Mouse (Mus musculus): Measurements from ENCODE around the gene Dnaaf1. TPM values are rescaled to one million over a fixed set of nuclear protein-coding genes. Genes with fewer than 3 reads are reported as not detected.

Dnaaf1 gene
- polyA plus RNA-seq, 2 experiments: 0.06 TPM; not detected in 1

DNA sequence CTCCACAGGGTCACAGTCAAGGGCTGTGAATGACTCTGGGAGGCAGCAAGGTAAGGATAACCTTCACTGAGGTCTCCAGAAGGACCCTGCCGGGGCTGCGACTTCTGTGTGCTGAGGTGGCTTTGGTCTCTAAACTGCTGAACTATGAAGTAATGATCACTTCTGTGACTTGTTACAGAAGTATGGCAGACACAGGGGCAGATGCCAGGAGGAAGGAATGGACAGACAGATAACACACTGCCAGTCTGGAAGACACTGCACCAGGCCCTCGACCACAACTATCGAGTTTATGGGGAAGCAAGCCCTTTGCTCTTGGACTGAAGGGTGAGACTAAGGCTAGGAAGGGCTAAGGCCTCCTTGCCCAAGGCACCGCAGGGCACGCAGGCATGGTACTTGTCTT is 3.9 kb upstream of the Dnaaf1 start:
- ATAC-seq (ENCODE audit: low FRiP score, low read depth) (no peak), DNase-seq (ENCODE audit: low spot score) (no peak)
- H3K27me3 ChIP-seq (ENCODE audit: control insufficient read depth, insufficient read depth, low read length): 0 out of 2 replicates have a peak, but pooled peaks cover 5% of the 10 kb centered on the region
- no peak overlapping the region for H3K4me3 ChIP-seq (replicated peaks; ENCODE audit: low read length)
- H3K27ac ChIP-seq (replicated peaks; ENCODE audit: low read depth, low read length): no peak overlapping the region
- H3K4me2 ChIP-seq (replicated peaks; ENCODE audit: low read depth, low read length, severe bottlenecking): no peak overlapping the region
- H3K9ac ChIP-seq (ENCODE audit: low read depth, low read length, severe bottlenecking): no peak overlapping the region
- H3K9me3 ChIP-seq (ENCODE audit: control insufficient read depth, low read length): no peaks in the 10 kb centered on the region
- H3K36me3 ChIP-seq (ENCODE audit: control insufficient read depth, insufficient read depth, low read length): 0 out of 2 replicates have a peak, but pooled peaks cover 3% of the 10 kb centered on the region
- H3K4me1 ChIP-seq (ENCODE audit: control insufficient read depth, insufficient read depth, low read length): peaks cover 7% of the 10 kb centered on the region; the same call in 1 of the 2 replicates
- no peak for TF ChIP-seq POLR2A (IDR thresholded peaks at IDR 0.05; ENCODE audit: borderline replicate concordance, extremely low read depth, insufficient read depth, insufficient read length)
- WGBS: 92% methylated on average over 6 of the region's 6 CpGs

- Histone ChIP-seq H3K4me1 (ENCODE audit: control insufficient read depth, insufficient read depth, low read length) (peaks cover 7% of the 10 kb centered on the region; the same call in 1 of the 2 replicates), H3K36me3 (ENCODE audit: control insufficient read depth, insufficient read depth, low read length) (0 out of 2 replicates have a peak, but pooled peaks cover 3% of the 10 kb centered on the region), H3K27me3 (ENCODE audit: control insufficient read depth, insufficient read depth, low read length) (0 out of 2 replicates have a peak, but pooled peaks cover 6% of the 10 kb centered on the region), H3K27ac (replicated peaks; ENCODE audit: low read depth, low read length) (no peak overlapping the region), H3K9me3 (ENCODE audit: control insufficient read depth, low read length) (no peaks in the 10 kb centered on the region), H3K4me3 (replicated peaks; ENCODE audit: low read length) (no peak overlapping the region), H3K4me2 (replicated peaks; ENCODE audit: low read depth, low read length, severe bottlenecking) (no peak overlapping the region), H3K9ac (ENCODE audit: low read depth, low read length, severe bottlenecking) (no peak overlapping the region)
- ATAC-seq (ENCODE audit: low FRiP score, low read depth): no peak
- 79% methylated on average over 4 of the region's 4 CpGs for WGBS
- DNase-seq (ENCODE audit: low spot score): no peak
- TF ChIP-seq POLR2A (IDR thresholded peaks at IDR 0.05; ENCODE audit: borderline replicate concordance, extremely low read depth, insufficient read depth, insufficient read length): no peak
Observed at GRCm38 (mm10) chr8:119572411-119572810, 2.6 kb upstream of the Dnaaf1 start.

DNA sequence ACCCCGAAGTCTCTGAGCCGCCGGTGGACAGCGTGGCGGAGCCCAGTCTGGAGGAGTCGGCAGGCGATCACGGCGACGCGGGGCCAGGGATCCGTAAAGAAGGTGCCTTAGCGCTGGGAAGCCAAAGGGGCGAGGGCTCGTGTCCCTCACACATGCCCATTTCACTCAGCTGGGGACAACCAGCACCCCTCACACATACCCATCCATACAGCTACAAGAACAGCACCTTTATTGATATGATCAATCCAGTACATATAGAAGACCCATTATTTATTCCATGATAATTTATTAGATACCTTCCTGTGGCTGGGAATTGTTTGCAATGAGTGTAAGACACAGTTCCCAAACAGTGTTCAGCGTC is 311 bp downstream of the Dnaaf1 start:
- no peak for TF ChIP-seq POLR2A (IDR thresholded peaks at IDR 0.05; ENCODE audit: borderline replicate concordance, extremely low read depth, insufficient read depth, insufficient read length)
- peaks cover 7% of the 10 kb centered on the region; the same call in 1 of the 2 replicates for H3K4me1 ChIP-seq (ENCODE audit: control insufficient read depth, insufficient read depth, low read length)
- peak overlapping the region; percentile 76 for H3K4me3 ChIP-seq (replicated peaks; ENCODE audit: low read length)
- no peaks in the 10 kb centered on the region for H3K36me3 ChIP-seq (ENCODE audit: control insufficient read depth, insufficient read depth, low read length)
- 5% methylated on average over 16 of the region's 16 CpGs for WGBS
- H3K4me2 ChIP-seq (replicated peaks; ENCODE audit: low read depth, low read length, severe bottlenecking): peak overlapping the region; percentile 91
- ATAC-seq (ENCODE audit: low FRiP score, low read depth) (0 out of 2 replicates have a peak, but pooled peaks have one; percentile 1), DNase-seq (ENCODE audit: low spot score) (no peak)
- 0 out of 2 replicates have a peak, but pooled peaks cover 6% of the 10 kb centered on the region for H3K27me3 ChIP-seq (ENCODE audit: control insufficient read depth, insufficient read depth, low read length)
- no peaks in the 10 kb centered on the region for H3K9me3 ChIP-seq (ENCODE audit: control insufficient read depth, low read length)
- H3K27ac ChIP-seq (replicated peaks; ENCODE audit: low read depth, low read length): no peak overlapping the region
- H3K9ac ChIP-seq (ENCODE audit: low read depth, low read length, severe bottlenecking): peak overlapping the region; percentile 8; the same call in 1 of the 2 replicates

- Histone ChIP-seq H3K9me3 (ENCODE audit: control insufficient read depth, low read length) (no peaks in the 10 kb centered on the region), H3K9ac (ENCODE audit: low read depth, low read length, severe bottlenecking) (no peak overlapping the region), H3K4me2 (replicated peaks; ENCODE audit: low read depth, low read length, severe bottlenecking) (no peak overlapping the region), H3K27ac (replicated peaks; ENCODE audit: low read depth, low read length) (no peak overlapping the region), H3K27me3 (ENCODE audit: control insufficient read depth, insufficient read depth, low read length) (0 out of 2 replicates have a peak, but pooled peaks cover 6% of the 10 kb centered on the region), H3K4me1 (ENCODE audit: control insufficient read depth, insufficient read depth, low read length) (peaks cover 3% of the 10 kb centered on the region; the same call in 1 of the 2 replicates), H3K36me3 (ENCODE audit: control insufficient read depth, insufficient read depth, low read length) (no peaks in the 10 kb centered on the region), H3K4me3 (replicated peaks; ENCODE audit: low read length) (no peak overlapping the region)
- WGBS: 32% methylated on average over 13 of the region's 13 CpGs
- DNase-seq (ENCODE audit: low spot score): no peak
- TF ChIP-seq POLR2A (IDR thresholded peaks at IDR 0.05; ENCODE audit: borderline replicate concordance, extremely low read depth, insufficient read depth, insufficient read length): no peak
- ATAC-seq (ENCODE audit: low FRiP score, low read depth): no peak
Observed at GRCm38 (mm10) chr8:119579096-119579495, 4.1 kb downstream of the Dnaaf1 start.

GRCm38 (mm10) chr8:119580441-119581161 is 5.6 kb downstream of the Dnaaf1 start:
- Histone ChIP-seq H3K36me3 (ENCODE audit: control insufficient read depth, insufficient read depth, low read length) (no peaks in the 10 kb centered on the region), H3K27me3 (ENCODE audit: control insufficient read depth, insufficient read depth, low read length) (0 out of 2 replicates have a peak, but pooled peaks cover 6% of the 10 kb centered on the region), H3K9me3 (ENCODE audit: control insufficient read depth, low read length) (no peaks in the 10 kb centered on the region), H3K4me3 (replicated peaks; ENCODE audit: low read length) (no peak overlapping the region), H3K9ac (ENCODE audit: low read depth, low read length, severe bottlenecking) (no peak overlapping the region), H3K27ac (replicated peaks; ENCODE audit: low read depth, low read length) (no peak overlapping the region), H3K4me1 (ENCODE audit: control insufficient read depth, insufficient read depth, low read length) (no peaks in the 10 kb centered on the region), H3K4me2 (replicated peaks; ENCODE audit: low read depth, low read length, severe bottlenecking) (no peak overlapping the region)
- WGBS: 84% methylated on average over 5 of the region's 5 CpGs
- ATAC-seq (ENCODE audit: low FRiP score, low read depth) (no peak), DNase-seq (ENCODE audit: low spot score) (no peak)
- TF ChIP-seq POLR2A (IDR thresholded peaks at IDR 0.05; ENCODE audit: borderline replicate concordance, extremely low read depth, insufficient read depth, insufficient read length): no peak
